Mouse (Mus musculus) midbrain, embryonic 11.5 days (tissue): ENCODE results near the gene Pkib. TPM values are rescaled to one million over a fixed set of nuclear protein-coding genes. Genes with fewer than 3 reads are reported as not detected.
A peak's percentile ranks its signal among the peaks of the same experiment; 100 is the strongest.

ENCODE experiments used
- ATAC-seq: fragments of 200-750 bp; cut with Nextera tagmentation; 2 replicates; pipeline ENCODE4 v1.8.0; 2017; ENCODE audit warnings: moderate TSS enrichment, moderate library complexity; ENCODE audit not compliant: low FRiP score
- DNase-seq: peaks from one replicate; pipeline ENCODE4 v3.0.0; 2015; ENCODE audit warnings: low spot score; ENCODE audit errors: missing footprints
- H3K27ac ChIP-seq: fragments of 300-500 bp; sonication (generic); 2 replicates; pipeline ENCODE4 v1.5.1; 2014; ENCODE audit warnings: low read depth, low read length
- H3K27me3 ChIP-seq: fragments of 300-500 bp; sonication (generic); 2 replicates; pipeline ENCODE4 v1.6.1; 2014; ENCODE audit warnings: mild to moderate bottlenecking, low read length, moderate library complexity, mixed read lengths; ENCODE audit not compliant: control insufficient read depth, insufficient read depth
- H3K36me3 ChIP-seq: fragments of 300-500 bp; sonication (generic); 2 replicates; pipeline ENCODE4 v1.6.1; 2014; ENCODE audit warnings: mild to moderate bottlenecking, low read length, moderate library complexity, mixed read lengths; ENCODE audit not compliant: control insufficient read depth, insufficient read depth
- H3K4me1 ChIP-seq: fragments of 300-500 bp; sonication (generic); 2 replicates; pipeline ENCODE4 v1.6.1; 2014; ENCODE audit warnings: low read length; ENCODE audit not compliant: control insufficient read depth, insufficient read depth
- H3K4me2 ChIP-seq: fragments of 300-500 bp; sonication (generic); 2 replicates; pipeline ENCODE4 v1.6.1; 2014; ENCODE audit warnings: mild to moderate bottlenecking, moderate library complexity
- H3K4me3 ChIP-seq: fragments of 300-500 bp; sonication (generic); 2 replicates; pipeline ENCODE4 v1.5.1; 2014; ENCODE audit warnings: low read depth, low read length
- H3K9ac ChIP-seq: fragments of 300-500 bp; sonication (generic); 2 replicates; pipeline ENCODE4 v1.6.1; 2014; ENCODE audit warnings: low read length
- H3K9me3 ChIP-seq: fragments of 300-500 bp; sonication (generic); 2 replicates; pipeline ENCODE4 v1.6.1; 2016; ENCODE audit warnings: low read length; ENCODE audit not compliant: control insufficient read depth
- WGBS: fragments of 180-500 bp; shearing (Covaris S2); extraction: QIAGEN DNeasy Blood & Tissue Kit; methylation state at CpG from one replicate; pipeline ENCODE4 v1.1.7; 2014; 5-methylcytosine and 5-hydroxymethylcytosine counted together
- polyA plus RNA-seq: library from polyadenylated mRNA; unstranded; fragments of >200 nt; fragmentation: Nextera tagmentation; extraction: Ambion mirVana; gene quantifications from 2 replicates; pipeline ENCODE4 v1.2.1, GENCODE M21; 2014

Pkib gene
- polyA plus RNA-seq, 1 experiment from 2014 or later = 6.1 TPM

DNA sequence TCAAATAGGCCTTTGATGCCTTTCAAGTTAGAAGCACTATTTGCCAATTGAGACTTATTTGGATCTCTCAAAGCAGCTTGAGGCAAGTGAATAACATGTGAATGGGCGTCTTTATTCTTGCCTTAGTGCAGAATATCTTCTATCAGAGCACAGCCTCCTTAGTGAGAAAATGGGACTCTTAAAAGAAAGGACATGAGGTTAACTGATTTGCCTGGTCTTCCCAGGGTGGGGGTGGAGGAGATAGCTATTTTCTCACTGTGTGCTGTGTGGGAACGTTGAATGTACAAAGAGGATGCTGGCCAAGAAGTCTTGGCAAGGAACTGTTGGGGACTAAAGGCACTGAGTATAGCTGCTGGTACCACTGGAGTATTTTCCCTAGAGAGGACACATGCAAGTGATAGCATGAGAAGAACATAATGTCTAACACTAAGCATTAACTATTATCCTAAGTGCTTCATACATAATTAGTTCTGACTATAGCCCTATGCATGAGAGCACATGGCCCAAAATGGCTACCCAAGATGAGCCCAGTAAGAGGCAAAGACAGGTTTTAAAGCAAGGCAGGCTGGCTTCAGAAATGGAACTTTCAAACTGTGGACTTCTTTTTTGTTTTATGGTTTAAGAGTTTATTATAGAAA is 112.5 kb downstream of the Pkib start:
- no peak overlapping the region for H3K4me3 ChIP-seq
- peak; percentile 74 for ATAC-seq
- no peak overlapping the region for H3K9ac ChIP-seq
- no peaks in the 10 kb centered on the region for H3K27me3 ChIP-seq
- no peak overlapping the region for H3K4me2 ChIP-seq
- peak; percentile 88 for DNase-seq
- no peaks in the 10 kb centered on the region for H3K4me1 ChIP-seq
- WGBS = 21% methylated on average over 2 of the region's 2 CpGs
- H3K9me3 ChIP-seq = no peaks in the 10 kb centered on the region
- 0 out of 2 replicates have a peak overlapping the region, but pooled peaks have one; percentile 25 for H3K27ac ChIP-seq
- no peaks in the 10 kb centered on the region for H3K36me3 ChIP-seq

DNA sequence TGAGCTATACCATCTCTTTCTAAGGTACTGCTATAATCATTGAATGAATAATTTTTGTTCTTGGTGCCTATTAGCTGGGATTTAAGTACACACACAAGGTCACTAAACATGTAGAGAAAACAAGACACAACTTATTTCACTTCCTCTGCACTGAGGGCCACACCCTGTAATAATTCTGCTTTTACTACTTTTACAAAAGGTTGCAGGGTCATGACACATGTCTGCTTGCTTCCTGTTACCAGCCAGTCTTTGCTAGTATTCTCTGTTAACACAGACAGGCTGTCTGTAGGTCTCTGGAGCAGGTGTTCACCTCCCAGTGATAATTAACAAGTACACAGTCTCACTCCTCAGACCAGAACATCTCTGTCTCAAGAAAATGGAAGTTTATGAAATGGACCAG is 113.7 kb downstream of the Pkib start:
- Histone ChIP-seq H3K4me3 (no peak overlapping the region), H3K4me2 (no peak overlapping the region), H3K9ac (no peak overlapping the region), H3K27me3 (no peaks in the 10 kb centered on the region), H3K36me3 (no peaks in the 10 kb centered on the region), H3K27ac (no peak overlapping the region), H3K9me3 (no peaks in the 10 kb centered on the region), H3K4me1 (no peaks in the 10 kb centered on the region)
- DNase-seq (no peak), ATAC-seq (no peak)

DNA sequence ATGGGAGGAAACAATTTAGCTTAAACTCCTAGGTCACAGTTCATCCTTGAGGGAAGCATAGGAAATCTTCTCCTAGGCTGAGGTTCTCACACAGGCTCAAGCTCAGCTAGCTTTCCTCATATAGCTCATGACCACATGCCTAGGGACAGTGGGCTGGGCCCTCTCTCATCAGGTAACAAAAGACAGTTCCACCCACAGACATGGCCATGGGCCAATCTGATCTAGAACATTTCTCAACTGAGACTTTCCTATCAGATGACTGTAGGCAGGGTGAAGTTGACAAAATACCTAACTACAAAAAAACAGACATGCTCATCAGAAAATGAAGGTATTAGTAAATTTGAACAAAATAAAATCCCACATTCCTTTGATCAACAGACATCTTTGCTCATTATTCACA is 115.3 kb downstream of the Pkib start:
- H3K27ac ChIP-seq = no peak overlapping the region
- H3K4me2 ChIP-seq = no peak overlapping the region
- no peak for DNase-seq
- H3K9ac ChIP-seq = no peak overlapping the region
- no peak overlapping the region for H3K4me3 ChIP-seq
- H3K9me3 ChIP-seq = no peaks in the 10 kb centered on the region
- no peaks in the 10 kb centered on the region for H3K4me1 ChIP-seq
- H3K27me3 ChIP-seq = no peaks in the 10 kb centered on the region
- H3K36me3 ChIP-seq = no peaks in the 10 kb centered on the region
- no peak for ATAC-seq

DNA sequence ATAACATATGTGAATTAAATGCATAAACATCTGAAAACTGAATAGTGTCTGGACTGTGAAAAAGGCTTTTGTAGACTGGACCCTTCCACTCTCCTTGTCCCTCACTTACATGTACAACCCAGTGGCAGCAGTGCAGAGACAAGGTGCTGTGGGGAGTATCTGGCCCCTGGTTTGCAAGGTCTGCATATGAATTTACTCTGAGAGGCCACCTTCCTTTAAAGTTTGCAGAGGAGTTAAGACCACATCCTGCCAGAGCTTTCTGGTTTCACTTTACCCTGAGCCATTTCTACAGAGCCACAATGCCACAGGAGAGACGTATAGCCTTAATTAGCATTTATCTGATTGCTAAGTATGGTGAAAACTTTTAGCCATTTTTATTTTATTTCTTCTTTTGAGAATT is 121.6 kb downstream of the Pkib start:
- H3K4me2 ChIP-seq = no peak overlapping the region
- no peak for ATAC-seq
- H3K4me3 ChIP-seq = no peak overlapping the region
- no peaks in the 10 kb centered on the region for H3K27me3 ChIP-seq
- no peaks in the 10 kb centered on the region for H3K9me3 ChIP-seq
- no peak overlapping the region for H3K27ac ChIP-seq
- H3K9ac ChIP-seq = no peak overlapping the region
- no peak for DNase-seq
- H3K4me1 ChIP-seq = no peaks in the 10 kb centered on the region
- H3K36me3 ChIP-seq = no peaks in the 10 kb centered on the region
- WGBS = 92% methylated on average over 1 of the region's 1 CpGs

DNA sequence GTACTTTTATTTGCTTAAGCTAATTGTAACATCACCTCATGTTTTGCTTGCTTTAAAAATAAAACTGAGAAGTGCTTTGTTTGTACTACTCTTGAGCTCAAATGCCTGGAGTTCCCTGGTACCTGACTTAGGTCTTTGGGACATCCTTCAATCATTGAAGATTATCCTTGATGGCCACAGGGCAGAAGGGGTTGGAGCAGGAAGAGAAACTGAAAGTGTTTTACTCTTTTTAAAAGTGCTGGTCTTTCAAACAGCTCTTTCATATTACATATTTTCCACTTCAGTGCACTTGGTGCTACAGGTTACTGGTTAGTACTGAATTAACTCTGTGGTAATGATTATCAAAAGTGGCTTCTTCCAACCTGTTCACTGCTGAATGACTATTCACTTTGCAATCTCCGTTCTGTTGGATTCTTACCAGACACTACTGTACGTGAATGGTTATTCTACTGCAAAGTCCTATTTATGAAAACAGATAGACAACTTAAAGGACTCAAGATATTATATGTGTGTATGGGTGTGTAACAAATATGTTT is 123.5 kb downstream of the Pkib start:
- DNase-seq (no peak), ATAC-seq (no peak)
- H3K36me3 ChIP-seq = no peaks in the 10 kb centered on the region
- 95% methylated on average over 2 of the region's 2 CpGs for WGBS
- H3K4me3 ChIP-seq = no peak overlapping the region
- H3K9ac ChIP-seq = no peak overlapping the region
- H3K4me2 ChIP-seq = no peak overlapping the region
- no peaks in the 10 kb centered on the region for H3K27me3 ChIP-seq
- no peak overlapping the region for H3K27ac ChIP-seq
- H3K4me1 ChIP-seq = no peaks in the 10 kb centered on the region
- no peaks in the 10 kb centered on the region for H3K9me3 ChIP-seq

DNA sequence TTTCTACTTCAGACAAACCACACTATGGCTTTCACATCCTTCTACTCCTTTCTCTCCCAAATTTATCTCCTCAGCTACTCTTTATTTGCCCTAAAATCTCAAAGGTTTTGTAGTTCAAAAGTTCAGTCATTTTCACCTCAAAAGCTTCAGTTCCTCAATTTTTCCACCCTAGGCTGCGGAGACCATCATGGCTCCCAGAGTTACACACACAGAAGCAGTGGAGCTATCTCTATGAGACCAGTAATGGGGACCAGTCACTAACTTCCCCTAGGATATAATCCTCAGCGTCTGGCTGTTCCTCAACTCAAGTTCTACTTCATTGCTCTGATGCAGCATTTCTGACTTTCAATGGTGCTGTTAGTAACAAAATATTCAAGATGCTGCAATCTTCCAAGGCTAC is 127.2 kb downstream of the Pkib start:
- H3K4me1 ChIP-seq = no peaks in the 10 kb centered on the region
- H3K9ac ChIP-seq = no peak overlapping the region
- WGBS = 92% methylated on average over 2 of the region's 2 CpGs
- H3K9me3 ChIP-seq = no peaks in the 10 kb centered on the region
- H3K27me3 ChIP-seq = no peaks in the 10 kb centered on the region
- no peak for ATAC-seq
- H3K4me2 ChIP-seq = no peak overlapping the region
- no peaks in the 10 kb centered on the region for H3K36me3 ChIP-seq
- H3K4me3 ChIP-seq = no peak overlapping the region
- H3K27ac ChIP-seq = no peak overlapping the region
- DNase-seq = no peak

DNA sequence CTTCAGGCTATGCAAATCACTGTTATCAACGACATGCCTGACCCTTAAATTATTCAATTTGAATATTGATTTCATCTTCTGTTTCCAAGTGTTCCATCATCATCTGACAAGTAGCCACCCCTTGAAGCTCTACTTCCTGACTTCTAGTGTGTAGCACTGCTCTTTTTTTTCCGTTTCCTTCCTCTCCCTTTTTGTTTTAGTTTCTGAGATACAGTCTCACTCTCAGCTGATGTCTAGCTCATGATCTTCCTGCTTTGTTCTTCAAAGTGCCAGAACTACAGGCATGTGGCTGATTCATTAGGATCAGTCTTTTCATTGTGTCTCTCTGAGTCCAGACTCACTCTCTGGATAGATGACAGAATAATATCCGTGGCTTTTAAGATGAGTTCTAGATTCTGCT is 128.9 kb downstream of the Pkib start:
- no peak overlapping the region for H3K27ac ChIP-seq
- H3K9me3 ChIP-seq = no peaks in the 10 kb centered on the region
- H3K4me2 ChIP-seq = no peak overlapping the region
- H3K36me3 ChIP-seq = no peaks in the 10 kb centered on the region
- no peaks in the 10 kb centered on the region for H3K4me1 ChIP-seq
- no peak overlapping the region for H3K9ac ChIP-seq
- DNase-seq (no peak), ATAC-seq (no peak)
- WGBS = 73% methylated on average over 3 of the region's 3 CpGs
- H3K27me3 ChIP-seq = no peaks in the 10 kb centered on the region
- H3K4me3 ChIP-seq = no peak overlapping the region

DNA sequence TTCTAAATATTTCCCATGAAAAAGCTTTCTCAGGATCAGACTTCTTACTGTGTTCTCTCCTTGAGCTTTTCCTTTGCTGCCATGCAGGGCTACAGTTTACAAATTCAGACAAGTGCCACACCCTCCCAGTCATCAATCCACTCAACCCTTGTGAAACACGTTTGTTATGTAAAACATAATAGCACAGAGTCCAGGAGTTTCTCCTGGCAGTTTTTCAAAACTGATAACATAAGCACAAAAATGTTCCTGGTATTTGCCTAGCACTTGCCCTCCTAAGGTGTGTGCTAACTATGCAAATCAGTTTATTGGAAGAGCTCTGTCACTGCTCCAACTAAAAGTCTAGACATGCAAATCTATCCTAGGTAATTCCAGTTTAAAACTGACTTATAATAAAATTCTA is 131.3 kb downstream of the Pkib start:
- Histone ChIP-seq H3K36me3 (no peaks in the 10 kb centered on the region), H3K27ac (no peak overlapping the region), H3K4me3 (no peak overlapping the region), H3K9ac (no peak overlapping the region), H3K4me1 (no peaks in the 10 kb centered on the region), H3K9me3 (no peaks in the 10 kb centered on the region), H3K27me3 (no peaks in the 10 kb centered on the region), H3K4me2 (no peak overlapping the region)
- no peak for DNase-seq
- WGBS = 44% methylated on average over 1 of the region's 1 CpGs
- no peak for ATAC-seq

DNA sequence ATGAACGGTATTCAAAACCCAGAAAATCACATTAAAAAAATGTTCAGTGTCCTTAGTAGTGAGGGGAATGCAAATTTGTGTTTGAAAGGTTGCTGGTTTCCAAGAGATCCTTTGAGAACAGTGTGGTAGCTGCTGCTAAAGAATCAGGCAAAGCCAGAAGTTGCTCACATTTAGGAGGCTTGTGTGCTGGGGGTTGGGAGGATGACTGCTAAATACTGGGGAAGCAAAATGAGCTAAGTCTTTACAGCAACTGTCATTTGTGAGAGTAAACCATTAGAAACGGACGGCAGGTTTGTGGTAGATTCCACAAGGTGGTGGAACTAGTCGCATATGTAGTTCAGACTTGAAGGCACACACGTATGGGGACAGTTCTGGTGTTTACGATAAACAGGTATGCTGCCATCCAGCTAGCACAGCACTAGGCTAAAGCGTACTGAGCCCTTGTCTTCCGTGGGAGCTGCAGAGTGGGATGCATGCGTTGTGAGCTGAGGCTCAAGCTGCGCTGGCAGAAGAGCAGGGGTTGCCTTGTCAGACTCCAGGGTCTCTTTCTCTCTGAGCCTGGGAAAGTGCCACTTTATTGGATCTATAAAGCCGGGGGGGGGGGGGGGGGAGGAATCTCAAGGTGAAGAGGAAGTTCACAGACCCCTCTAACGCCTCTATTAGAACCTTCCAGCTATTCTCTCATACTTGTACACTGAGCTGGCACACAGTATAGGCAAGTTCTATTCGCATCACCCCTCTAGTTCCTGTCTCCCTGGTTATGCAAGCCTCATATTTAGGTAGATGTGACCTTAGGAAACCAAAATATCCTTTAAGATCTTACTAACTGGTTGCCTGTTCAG is 151.7 kb downstream of the Pkib start:
- Histone ChIP-seq H3K4me3 (no peak overlapping the region), H3K27ac (peak overlapping the region; percentile 94), H3K9me3 (no peaks in the 10 kb centered on the region), H3K36me3 (no peaks in the 10 kb centered on the region), H3K27me3 (no peaks in the 10 kb centered on the region), H3K4me2 (peak overlapping the region; percentile 71), H3K9ac (peak overlapping the region; percentile 57), H3K4me1 (peaks cover 26% of the 10 kb centered on the region)
- ATAC-seq = peak; percentile 67
- 16% methylated on average over 13 of the region's 13 CpGs for WGBS
- peak; percentile 91 for DNase-seq
